Mouse (Mus musculus): ENCODE results near the gene Slc36a1. TPM values are rescaled to one million over a fixed set of nuclear protein-coding genes. Genes with fewer than 3 reads are reported as not detected.

Slc36a1 gene
- polyA plus RNA-seq (2015; fragmentation: Nextera tagmentation; extraction: Ambion mirVana) = 3.5 and 3.7 TPM in 2 replicates

DNA sequence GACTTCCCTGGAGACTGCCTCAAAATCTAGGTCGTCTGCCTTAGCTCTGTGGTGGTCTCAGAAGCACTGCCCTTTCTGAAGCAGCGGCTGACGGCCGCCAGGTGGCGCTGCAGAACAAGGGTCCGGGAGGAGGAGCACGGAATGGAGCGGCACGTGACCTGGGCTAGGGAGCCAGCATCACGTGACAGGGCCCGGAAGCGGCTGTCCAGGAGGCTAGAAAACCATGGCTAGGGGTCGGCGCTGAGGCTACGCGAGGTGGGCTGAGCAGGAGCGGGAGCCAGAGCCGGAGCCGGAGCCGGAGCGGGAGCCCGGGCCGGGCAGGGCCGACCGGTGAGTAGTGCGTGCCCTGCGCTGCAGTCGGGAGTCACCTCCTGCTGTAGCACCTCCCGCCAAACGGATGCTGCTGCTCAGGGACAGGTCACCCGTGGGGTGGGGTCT, at the start of gene Slc36a1:
Gene Slc36a1 (plus strand): TSS at position 192 of the 438 bp plus-strand sequence.
- Histone ChIP-seq H3K4me2 (ENCODE audit: low read length) (peak within 1 kb of the TSS; percentile 67), H3K27me3 (ENCODE audit: control insufficient read depth, insufficient read depth, low read depth, low read length) (no peaks in the 10 kb centered on the region), H3K36me3 (ENCODE audit: control insufficient read depth, insufficient read depth, low read length) (no peaks in the 10 kb centered on the region), H3K9ac (ENCODE audit: low read depth, low read length) (peak within 1 kb of the TSS; percentile 88), H3K4me1 (ENCODE audit: control insufficient read depth, insufficient read depth, low read length) (peaks cover 12% of the 10 kb centered on the region), H3K9me3 (replicated peaks; ENCODE audit: control insufficient read depth, low read length, poor library complexity, severe bottlenecking) (no peaks in the 10 kb centered on the region), H3K4me3 (ENCODE audit: low read depth, low read length) (peak within 1 kb of the TSS; percentile 87), H3K27ac (ENCODE audit: low read length) (peak within 1 kb of the TSS; percentile 47)
- ATAC-seq = peak; percentile 96
- whole genome bisulfite sequencing = under 1% methylated on average over 31 of the region's 31 CpGs

DNA sequence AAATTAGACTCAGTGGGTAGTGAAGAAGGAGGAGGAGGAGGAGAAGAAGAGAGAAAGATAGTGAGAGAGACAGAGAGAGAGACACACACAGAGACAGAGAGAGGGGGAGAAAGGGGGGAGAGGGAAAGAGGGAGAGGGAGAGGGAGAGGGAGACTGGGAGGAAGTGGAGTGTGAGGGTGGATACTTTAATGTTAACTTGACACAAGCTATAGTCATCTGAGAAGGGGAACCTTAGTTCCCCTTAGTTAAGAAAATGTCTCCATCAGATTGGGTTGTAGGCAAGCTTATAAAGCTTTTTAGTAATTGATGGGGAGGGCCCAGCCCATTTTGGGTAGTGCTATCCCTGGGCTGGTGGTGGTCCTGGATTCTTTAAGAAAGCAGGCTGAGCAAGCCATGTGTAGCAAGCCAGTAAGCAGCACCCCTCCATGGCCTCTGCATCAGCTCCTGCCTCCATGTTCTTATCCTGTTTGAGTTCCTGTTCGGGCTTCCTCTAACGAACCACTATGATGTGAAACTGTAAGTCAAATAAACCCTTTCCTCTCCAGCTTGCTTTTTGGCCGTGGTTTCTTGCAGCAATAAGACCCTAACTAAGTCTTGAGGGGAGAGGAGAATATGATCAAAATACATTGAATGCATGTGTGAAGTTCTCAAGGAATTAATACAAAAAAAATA, 49.6 kb upstream of the Slc36a1 start:
- Histone ChIP-seq H3K4me2 (ENCODE audit: low read length) (no peak overlapping the region), H3K4me1 (ENCODE audit: control insufficient read depth, insufficient read depth, low read length) (no peaks in the 10 kb centered on the region), H3K4me3 (ENCODE audit: low read depth, low read length) (no peak overlapping the region), H3K9ac (ENCODE audit: low read depth, low read length) (no peak overlapping the region), H3K27ac (ENCODE audit: low read length) (no peak overlapping the region), H3K27me3 (ENCODE audit: control insufficient read depth, insufficient read depth, low read depth, low read length) (no peaks in the 10 kb centered on the region), H3K9me3 (replicated peaks; ENCODE audit: control insufficient read depth, low read length, poor library complexity, severe bottlenecking) (no peaks in the 10 kb centered on the region), H3K36me3 (ENCODE audit: control insufficient read depth, insufficient read depth, low read length) (no peaks in the 10 kb centered on the region)
- 73% methylated on average over 3 of the region's 3 CpGs for WGBS
- no peak for ATAC-seq

DNA sequence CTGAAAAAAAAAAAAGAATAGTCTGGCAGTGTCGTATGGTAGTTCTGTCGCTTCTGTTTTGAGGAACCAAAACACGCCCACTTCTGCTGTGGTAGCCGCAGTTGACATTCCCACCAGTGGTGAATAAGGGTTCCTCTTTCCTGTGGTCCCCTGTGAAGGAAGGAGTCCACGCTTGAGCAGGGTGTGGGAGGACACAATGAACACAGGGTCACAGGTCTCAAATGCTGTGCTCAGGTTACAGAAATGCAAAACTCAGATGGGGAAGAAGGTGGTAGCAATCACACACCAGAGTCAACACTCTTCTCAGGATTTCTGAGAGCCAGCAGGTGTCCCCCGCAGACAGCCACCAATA, 49.1 kb upstream of the Slc36a1 start:
- Histone ChIP-seq H3K27me3 (ENCODE audit: control insufficient read depth, insufficient read depth, low read depth, low read length) (no peaks in the 10 kb centered on the region), H3K4me3 (ENCODE audit: low read depth, low read length) (no peak overlapping the region), H3K9me3 (replicated peaks; ENCODE audit: control insufficient read depth, low read length, poor library complexity, severe bottlenecking) (no peaks in the 10 kb centered on the region), H3K9ac (ENCODE audit: low read depth, low read length) (no peak overlapping the region), H3K27ac (ENCODE audit: low read length) (no peak overlapping the region), H3K4me2 (ENCODE audit: low read length) (no peak overlapping the region), H3K4me1 (ENCODE audit: control insufficient read depth, insufficient read depth, low read length) (no peaks in the 10 kb centered on the region), H3K36me3 (ENCODE audit: control insufficient read depth, insufficient read depth, low read length) (no peaks in the 10 kb centered on the region)
- ATAC-seq = no peak
- 87% methylated on average over 6 of the region's 6 CpGs for WGBS

DNA sequence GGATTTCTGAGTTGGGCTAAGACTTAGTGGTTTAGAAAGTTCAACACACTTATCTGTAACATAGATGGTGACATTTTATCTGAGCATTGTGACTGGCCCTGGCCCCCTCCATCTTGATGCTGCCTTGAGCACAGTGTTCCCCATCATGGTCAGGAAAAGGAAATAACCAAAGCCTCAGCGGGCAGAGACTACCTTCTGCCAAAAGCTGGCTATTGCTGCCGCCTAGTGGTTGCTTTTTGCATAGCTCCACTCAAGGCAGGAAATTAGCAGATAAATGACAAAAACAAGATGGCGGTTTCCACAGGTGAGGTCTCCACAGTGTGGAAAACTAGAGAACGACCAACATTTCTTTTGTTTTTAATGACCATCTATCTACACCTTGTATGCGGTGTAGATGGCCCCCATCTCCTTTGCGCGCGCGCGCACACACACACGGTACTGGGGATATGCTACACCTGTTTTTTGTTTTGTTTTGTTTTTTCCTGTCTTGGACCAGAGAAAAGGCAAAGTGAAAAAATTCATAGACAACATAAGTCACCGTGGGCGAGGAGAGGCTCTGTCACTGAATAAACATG, 45.3 kb upstream of the Slc36a1 start:
- 51% methylated on average over 13 of the region's 13 CpGs for WGBS
- Histone ChIP-seq H3K36me3 (ENCODE audit: control insufficient read depth, insufficient read depth, low read length) (no peaks in the 10 kb centered on the region), H3K4me2 (ENCODE audit: low read length) (no peak overlapping the region), H3K27me3 (ENCODE audit: control insufficient read depth, insufficient read depth, low read depth, low read length) (no peaks in the 10 kb centered on the region), H3K9me3 (replicated peaks; ENCODE audit: control insufficient read depth, low read length, poor library complexity, severe bottlenecking) (no peaks in the 10 kb centered on the region), H3K4me3 (ENCODE audit: low read depth, low read length) (no peak overlapping the region), H3K4me1 (ENCODE audit: control insufficient read depth, insufficient read depth, low read length) (no peaks in the 10 kb centered on the region), H3K27ac (ENCODE audit: low read length) (no peak overlapping the region), H3K9ac (ENCODE audit: low read depth, low read length) (no peak overlapping the region)
- ATAC-seq = no peak

DNA sequence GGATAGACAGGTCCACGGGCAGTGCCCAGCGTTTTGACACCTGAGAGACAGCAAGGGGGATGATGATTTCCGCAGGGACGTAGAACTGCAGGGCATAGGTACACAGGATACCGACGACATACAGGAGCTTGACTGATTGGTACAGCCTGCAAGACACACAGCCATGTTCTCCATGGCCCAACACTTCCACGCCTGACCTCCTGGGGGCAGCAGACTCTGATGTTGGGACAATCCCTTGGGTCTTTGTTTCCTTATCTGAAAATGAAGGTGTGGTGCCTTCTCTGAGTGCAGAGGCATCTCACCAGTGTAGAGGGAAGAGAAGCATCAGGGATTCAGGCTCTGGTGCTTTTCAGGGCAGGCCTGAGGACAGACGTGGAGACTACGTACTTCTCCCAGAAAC, 41.5 kb upstream of the Slc36a1 start:
- WGBS = 52% methylated on average over 9 of the region's 9 CpGs
- no peak for ATAC-seq

DNA sequence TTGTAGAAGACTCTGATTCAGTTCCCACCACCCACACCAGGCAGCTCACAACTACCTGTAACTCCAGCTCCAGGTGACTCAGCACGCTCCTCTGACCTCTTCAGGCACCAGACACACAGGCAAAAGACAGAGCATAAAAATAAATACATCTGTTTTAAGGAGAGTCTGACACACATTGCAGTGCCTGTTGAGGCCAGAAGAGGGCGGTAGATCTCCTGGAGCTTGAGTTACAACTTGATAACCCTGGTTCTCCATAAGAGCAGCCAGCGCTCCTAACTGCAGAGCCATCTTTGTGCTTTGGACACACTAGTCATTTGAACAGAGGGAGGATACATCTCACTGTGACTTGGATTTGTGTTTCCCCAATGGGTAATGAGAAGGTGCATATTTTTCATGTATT, 39.4 kb upstream of the Slc36a1 start:
- no peak for ATAC-seq
- Histone ChIP-seq H3K9ac (ENCODE audit: low read depth, low read length) (no peak overlapping the region), H3K4me3 (ENCODE audit: low read depth, low read length) (no peak overlapping the region), H3K27me3 (ENCODE audit: control insufficient read depth, insufficient read depth, low read depth, low read length) (no peaks in the 10 kb centered on the region), H3K36me3 (ENCODE audit: control insufficient read depth, insufficient read depth, low read length) (no peaks in the 10 kb centered on the region), H3K4me2 (ENCODE audit: low read length) (no peak overlapping the region), H3K9me3 (replicated peaks; ENCODE audit: control insufficient read depth, low read length, poor library complexity, severe bottlenecking) (no peaks in the 10 kb centered on the region), H3K4me1 (ENCODE audit: control insufficient read depth, insufficient read depth, low read length) (no peaks in the 10 kb centered on the region), H3K27ac (ENCODE audit: low read length) (no peak overlapping the region)
- WGBS = 50% methylated on average over 3 of the region's 3 CpGs

More for the DNA sequence above, 41.5 kb upstream of the Slc36a1 start:
- Histone ChIP-seq H3K36me3 (ENCODE audit: control insufficient read depth, insufficient read depth, low read length) (no peaks in the 10 kb centered on the region), H3K27me3 (ENCODE audit: control insufficient read depth, insufficient read depth, low read depth, low read length) (no peaks in the 10 kb centered on the region), H3K27ac (ENCODE audit: low read length) (no peak overlapping the region), H3K9me3 (replicated peaks; ENCODE audit: control insufficient read depth, low read length, poor library complexity, severe bottlenecking) (no peaks in the 10 kb centered on the region), H3K4me1 (ENCODE audit: control insufficient read depth, insufficient read depth, low read length) (no peaks in the 10 kb centered on the region), H3K4me2 (ENCODE audit: low read length) (no peak overlapping the region), H3K9ac (ENCODE audit: low read depth, low read length) (no peak overlapping the region), H3K4me3 (ENCODE audit: low read depth, low read length) (no peak overlapping the region)

DNA sequence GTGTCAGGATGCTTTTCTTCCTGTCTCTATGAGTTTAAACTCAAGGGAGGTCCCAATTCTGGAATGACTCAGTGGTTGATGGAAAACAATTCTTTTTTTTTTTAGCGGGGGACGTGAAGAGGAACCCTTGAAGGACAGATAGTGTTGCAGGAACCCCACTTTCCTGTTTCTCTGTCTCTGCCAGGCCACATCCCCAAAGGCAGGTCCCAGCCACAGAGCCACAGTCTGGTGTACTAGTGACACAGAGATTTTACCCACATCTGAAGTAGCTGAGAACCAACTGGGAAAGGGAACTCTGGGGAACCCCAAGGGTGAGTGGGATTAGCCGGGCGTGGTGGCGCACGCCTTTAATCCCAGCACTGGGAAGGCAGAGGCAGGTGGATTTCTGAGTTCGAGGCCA, 38.4 kb upstream of the Slc36a1 start:
- Histone ChIP-seq H3K4me3 (ENCODE audit: low read depth, low read length) (no peak overlapping the region), H3K36me3 (ENCODE audit: control insufficient read depth, insufficient read depth, low read length) (no peaks in the 10 kb centered on the region), H3K27ac (ENCODE audit: low read length) (no peak overlapping the region), H3K4me1 (ENCODE audit: control insufficient read depth, insufficient read depth, low read length) (no peaks in the 10 kb centered on the region), H3K4me2 (ENCODE audit: low read length) (no peak overlapping the region), H3K9me3 (replicated peaks; ENCODE audit: control insufficient read depth, low read length, poor library complexity, severe bottlenecking) (no peaks in the 10 kb centered on the region), H3K9ac (ENCODE audit: low read depth, low read length) (no peak overlapping the region), H3K27me3 (ENCODE audit: control insufficient read depth, insufficient read depth, low read depth, low read length) (no peaks in the 10 kb centered on the region)
- ATAC-seq = no peak
- 95% methylated on average over 6 of the region's 7 CpGs for WGBS

DNA sequence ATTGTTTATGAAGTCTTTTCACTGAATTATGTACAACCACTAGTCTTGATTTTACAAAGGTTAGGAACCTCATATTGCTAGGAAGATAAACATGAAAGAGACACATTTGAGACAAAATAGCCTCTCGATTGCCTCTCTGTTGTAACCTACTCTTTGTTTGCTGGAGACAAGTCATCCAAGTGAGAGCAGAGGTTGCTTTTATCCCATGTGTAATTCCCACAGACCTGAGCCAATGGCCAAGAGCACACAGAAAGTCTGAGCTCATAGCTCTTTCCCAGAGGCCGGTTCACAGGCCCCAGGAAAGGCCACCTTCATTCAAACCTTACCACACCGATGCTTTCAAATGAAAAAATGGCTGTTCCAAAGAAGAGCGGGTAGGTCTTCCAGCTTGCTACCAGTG, 35.6 kb upstream of the Slc36a1 start:
- no peaks in the 10 kb centered on the region for H3K9me3 ChIP-seq (replicated peaks; ENCODE audit: control insufficient read depth, low read length, poor library complexity, severe bottlenecking)
- WGBS = 83% methylated on average over 4 of the region's 4 CpGs

DNA sequence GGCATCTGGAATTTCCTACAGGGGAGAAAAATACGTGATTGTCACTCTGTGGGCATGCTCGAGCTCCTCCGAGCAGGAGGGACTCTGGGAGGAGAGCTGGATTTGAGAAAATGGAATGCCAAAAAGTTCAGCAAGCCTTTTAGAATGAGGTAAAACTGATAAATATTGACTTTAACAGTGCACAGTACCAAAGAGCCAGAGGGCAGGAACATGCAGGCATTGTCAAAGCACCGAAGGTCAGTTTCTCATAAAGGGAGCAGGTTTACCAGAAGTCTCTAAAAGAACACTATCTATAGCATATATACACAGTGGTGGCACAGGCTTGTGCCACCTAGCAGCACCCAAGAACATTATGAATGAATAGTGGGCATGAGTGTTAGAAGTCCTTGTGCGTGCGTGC, 35.2 kb upstream of the Slc36a1 start:
- H3K9ac ChIP-seq (ENCODE audit: low read depth, low read length) = no peak overlapping the region
- no peak overlapping the region for H3K4me3 ChIP-seq (ENCODE audit: low read depth, low read length)
- 85% methylated on average over 6 of the region's 6 CpGs for WGBS
- H3K27me3 ChIP-seq (ENCODE audit: control insufficient read depth, insufficient read depth, low read depth, low read length) = no peaks in the 10 kb centered on the region
- ATAC-seq = no peak
- H3K4me1 ChIP-seq (ENCODE audit: control insufficient read depth, insufficient read depth, low read length) = no peaks in the 10 kb centered on the region
- no peak overlapping the region for H3K4me2 ChIP-seq (ENCODE audit: low read length)
- H3K36me3 ChIP-seq (ENCODE audit: control insufficient read depth, insufficient read depth, low read length) = no peaks in the 10 kb centered on the region
- no peak overlapping the region for H3K27ac ChIP-seq (ENCODE audit: low read length)
- no peaks in the 10 kb centered on the region for H3K9me3 ChIP-seq (replicated peaks; ENCODE audit: control insufficient read depth, low read length, poor library complexity, severe bottlenecking)

More for the DNA sequence above, 35.6 kb upstream of the Slc36a1 start:
- Histone ChIP-seq H3K4me2 (ENCODE audit: low read length) (no peak overlapping the region), H3K9ac (ENCODE audit: low read depth, low read length) (no peak overlapping the region), H3K4me3 (ENCODE audit: low read depth, low read length) (no peak overlapping the region), H3K4me1 (ENCODE audit: control insufficient read depth, insufficient read depth, low read length) (no peaks in the 10 kb centered on the region), H3K36me3 (ENCODE audit: control insufficient read depth, insufficient read depth, low read length) (no peaks in the 10 kb centered on the region), H3K27me3 (ENCODE audit: control insufficient read depth, insufficient read depth, low read depth, low read length) (no peaks in the 10 kb centered on the region), H3K27ac (ENCODE audit: low read length) (no peak overlapping the region)
- ATAC-seq = no peak

Data from midbrain, embryonic 16.5 days (tissue).